Mouse (Mus musculus) liver, embryonic 14.5 days (tissue): Measurements from ENCODE around the gene Cyp2d34.

ENCODE experiments used
- CTCF ChIP-seq: IDR thresholded peaks from 2 replicates; pipeline ENCODE4 v1.5.1; 2016; ENCODE audit warnings: antibody characterized with exemption, low read depth, control low read depth
- EP300 ChIP-seq: IDR thresholded peaks from 2 replicates; pipeline ENCODE4 v1.6.1; 2016; ENCODE audit warnings: antibody characterized with exemption, low read depth

- TF ChIP-seq CTCF (no peak), EP300 (no peak)
Measured at GRCm38 (mm10) chr15:82634976-82635375, 14.2 kb upstream of the Cyp2d34 start.
